Mouse (Mus musculus) liver, embryonic 13.5 days (tissue): ENCODE measurements around the gene 4933407L21Rik. TPM values are rescaled to one million over a fixed set of nuclear protein-coding genes. Genes with fewer than 3 reads are reported as not detected.

Experiments
- ATAC-seq: fragments of 200-750 bp; cut with Nextera tagmentation; 2 replicates; pipeline ENCODE4 v1.8.0; 2017; ENCODE audit warnings: low read depth, mild to moderate bottlenecking, moderate number of reproducible peaks, moderate library complexity
- DNase-seq: peaks from one replicate; pipeline ENCODE4 v3.0.0; 2022
- H3K27ac ChIP-seq: fragments of 300-500 bp; sonication (generic); 2 replicates; pipeline ENCODE4 v1.5.1; 2015; ENCODE audit warnings: moderate library complexity, mild to moderate bottlenecking, inconsistent platforms
- H3K27me3 ChIP-seq: fragments of 300-500 bp; sonication (generic); 2 replicates; pipeline ENCODE4 v1.6.1; 2015; ENCODE audit warnings: mild to moderate bottlenecking, inconsistent platforms
- H3K36me3 ChIP-seq: fragments of 300-500 bp; sonication (generic); 2 replicates; pipeline ENCODE4 v1.6.1; 2015; ENCODE audit warnings: mild to moderate bottlenecking, inconsistent platforms
- H3K4me1 ChIP-seq: fragments of 300-500 bp; sonication (generic); replicated peaks from 2 replicates; pipeline ENCODE4 v1.6.1; 2015; ENCODE audit warnings: inconsistent platforms
- H3K4me2 ChIP-seq: fragments of 300-500 bp; sonication (generic); 2 replicates; pipeline ENCODE4 v1.6.1; 2015; ENCODE audit warnings: inconsistent platforms, mild to moderate bottlenecking, moderate library complexity
- H3K4me3 ChIP-seq: fragments of 300-500 bp; sonication (generic); replicated peaks from 2 replicates; pipeline ENCODE4 v1.5.1; 2015; ENCODE audit warnings: mild to moderate bottlenecking, inconsistent platforms
- H3K9ac ChIP-seq: fragments of 300-500 bp; sonication (generic); 2 replicates; pipeline ENCODE4 v1.6.1; 2015; ENCODE audit warnings: mild to moderate bottlenecking, inconsistent platforms
- H3K9me3 ChIP-seq: fragments of 300-500 bp; sonication (generic); replicated peaks from 2 replicates; pipeline ENCODE4 v1.6.1; 2016; ENCODE audit warnings: inconsistent platforms
- WGBS: fragments of 180-500 bp; shearing (Covaris S2); methylation state at CpG from one replicate; pipeline ENCODE4 v1.1.7; 2015; ENCODE audit not compliant: insufficient replicate concordance; 5-methylcytosine and 5-hydroxymethylcytosine counted together
- polyA plus RNA-seq: library from polyadenylated mRNA; unstranded; fragments of >200 nt; fragmentation: Nextera tagmentation; extraction: Ambion mirVana; gene quantifications from 2 replicates; pipeline ENCODE4 v1.2.1, GENCODE M21; 2015

The 4933407L21Rik gene
- not detected in 2 replicates for polyA plus RNA-seq

GRCm38 (mm10) chr1:85928057-85928687 lies at the start of gene 4933407L21Rik:
Gene 4933407L21Rik (plus strand): TSS chr1:85928483.
- Histone ChIP-seq H3K36me3 (no peaks in the 10 kb centered on the region), H3K9ac (no peak within 1 kb of the TSS), H3K9me3 (no peaks in the 10 kb centered on the region), H3K4me1 (peaks cover 6% of the 10 kb centered on the region; the same call in 1 of the 2 replicates), H3K4me2 (no peak within 1 kb of the TSS), H3K27me3 (no peaks in the 10 kb centered on the region), H3K27ac (no peak within 1 kb of the TSS), H3K4me3 (no peak within 1 kb of the TSS)
- 46% methylated on average over 4 of the region's 4 CpGs for WGBS
- ATAC-seq, result no peak
- no peak for DNase-seq

- Histone ChIP-seq H3K4me3 (no peak overlapping the region), H3K27me3 (no peaks in the 10 kb centered on the region), H3K36me3 (no peaks in the 10 kb centered on the region), H3K9me3 (peaks cover 24% of the 10 kb centered on the region), H3K9ac (no peak overlapping the region), H3K4me1 (no peaks in the 10 kb centered on the region), H3K27ac (no peak overlapping the region), H3K4me2 (no peak overlapping the region)
- DNase-seq, result no peak
- 76% methylated on average over 12 of the region's 12 CpGs for WGBS
- no peak for ATAC-seq
Measured at GRCm38 (mm10) chr1:85882003-85882402, 46.3 kb upstream of the 4933407L21Rik start.

- Histone ChIP-seq H3K4me2 (no peak overlapping the region), H3K27ac (no peak overlapping the region), H3K27me3 (no peaks in the 10 kb centered on the region), H3K9me3 (peaks cover 8% of the 10 kb centered on the region; the same call in 1 of the 2 replicates), H3K4me1 (no peaks in the 10 kb centered on the region), H3K9ac (no peak overlapping the region), H3K4me3 (no peak overlapping the region), H3K36me3 (no peaks in the 10 kb centered on the region)
- ATAC-seq (no peak), DNase-seq (no peak)
- 69% methylated on average over 7 of the region's 7 CpGs for WGBS
Measured at GRCm38 (mm10) chr1:85887221-85887620, 41.1 kb upstream of the 4933407L21Rik start.

DNA sequence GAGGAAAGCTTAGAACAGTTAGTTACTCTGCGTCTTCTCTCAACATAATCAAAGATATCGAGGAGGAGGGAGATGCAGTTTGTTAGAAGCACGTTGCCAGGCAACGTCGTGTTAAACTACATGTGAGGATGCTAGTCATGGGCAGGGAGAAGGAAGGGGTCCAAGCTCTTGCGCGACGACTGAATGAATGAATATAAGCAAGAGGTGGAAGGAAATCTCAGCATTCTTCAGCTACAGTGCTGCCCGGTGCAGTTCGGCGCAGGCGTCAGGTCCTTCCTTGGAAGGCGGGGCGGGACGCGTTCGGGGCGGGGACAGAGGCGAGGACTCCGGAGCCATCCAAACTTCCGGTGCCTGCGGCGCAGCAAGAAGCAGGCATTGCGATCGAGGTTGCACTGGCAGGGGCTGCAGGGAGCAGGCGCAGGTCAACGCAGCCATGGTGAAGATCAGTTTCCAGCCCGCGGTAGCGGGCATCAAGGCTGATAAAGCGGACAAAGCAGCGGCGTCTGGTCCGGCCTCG lies 34.0 kb upstream of the 4933407L21Rik start, which contains the start of gene Itm2c:
Gene Itm2c, plus strand, starts transcription at position 51 of the 517 bp plus-strand sequence.
- Histone ChIP-seq H3K27me3 (no peaks in the 10 kb centered on the region), H3K4me1 (peaks cover 51% of the 10 kb centered on the region), H3K9me3 (no peaks in the 10 kb centered on the region), H3K4me3 (peak within 1 kb of the TSS; percentile 76), H3K36me3 (no peaks in the 10 kb centered on the region), H3K9ac (peak within 1 kb of the TSS; percentile 75), H3K27ac (peak within 1 kb of the TSS; percentile 55), H3K4me2 (peak within 1 kb of the TSS; percentile 91)
- DNase-seq (peak; percentile 64), ATAC-seq (peak; percentile 62)
- 2% methylated on average over 35 of the region's 35 CpGs for WGBS

GRCm38 (mm10) chr1:85894748-85895360 lies 33.4 kb upstream of the 4933407L21Rik start:
- Histone ChIP-seq H3K9me3 (no peaks in the 10 kb centered on the region), H3K4me1 (peaks cover 56% of the 10 kb centered on the region), H3K27me3 (no peaks in the 10 kb centered on the region), H3K4me3 (peak overlapping the region; percentile 76), H3K9ac (peak overlapping the region; percentile 75), H3K36me3 (no peaks in the 10 kb centered on the region), H3K4me2 (peak overlapping the region; percentile 91), H3K27ac (peak overlapping the region; percentile 55)
- ATAC-seq (no peak), DNase-seq (peak; percentile 5)
- WGBS, result 0% methylated on average over 30 of the region's 30 CpGs

DNA sequence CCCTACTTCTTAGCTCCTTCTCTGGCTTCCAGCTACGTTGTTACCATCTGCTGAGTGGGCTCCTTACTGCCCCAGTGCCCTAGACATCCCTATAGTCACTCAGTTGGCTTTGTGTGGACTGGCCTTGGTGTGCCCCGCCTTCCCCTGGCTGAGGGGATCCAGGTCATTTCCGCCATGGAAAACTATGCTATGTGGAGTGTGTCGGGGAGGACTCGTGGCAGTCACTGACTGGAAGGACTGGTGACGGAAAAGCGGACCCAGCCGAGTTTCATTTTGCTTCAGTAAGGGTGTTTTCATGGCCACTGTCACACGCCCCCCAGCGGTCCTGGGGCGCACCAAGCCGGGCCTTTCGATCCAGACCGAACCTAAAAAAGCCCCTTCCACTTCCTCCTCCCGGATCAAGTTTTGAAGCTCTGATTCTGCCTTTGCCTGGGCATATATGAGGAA lies 32.9 kb upstream of the 4933407L21Rik start:
- WGBS, result 2% methylated on average over 15 of the region's 15 CpGs
- ATAC-seq (peak; percentile 60), DNase-seq (peak; percentile 42)
- Histone ChIP-seq H3K36me3 (no peaks in the 10 kb centered on the region), H3K27me3 (no peaks in the 10 kb centered on the region), H3K27ac (peak overlapping the region; percentile 55), H3K4me1 (peaks cover 62% of the 10 kb centered on the region), H3K4me2 (peak overlapping the region; percentile 91), H3K4me3 (peak overlapping the region; percentile 76), H3K9ac (peak overlapping the region; percentile 75), H3K9me3 (no peaks in the 10 kb centered on the region)

DNA sequence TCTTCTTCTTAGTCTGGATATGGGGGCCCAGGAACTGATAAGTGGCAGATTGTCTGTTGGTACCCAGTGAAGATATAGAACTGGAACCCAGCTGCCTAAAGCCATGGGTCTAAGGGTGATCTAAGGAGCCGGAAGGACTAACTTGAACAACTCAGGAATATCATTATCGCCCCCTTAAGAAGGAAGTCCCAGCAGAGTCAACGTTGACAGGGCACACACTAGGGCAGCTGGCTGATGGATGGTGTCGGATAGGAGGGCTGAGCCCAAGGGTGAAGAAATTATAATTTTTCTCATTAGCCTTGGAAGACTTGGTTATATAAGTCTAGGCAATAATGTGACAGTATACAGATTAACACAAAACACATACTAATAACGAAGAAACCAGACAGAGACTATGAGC lies 32.2 kb upstream of the 4933407L21Rik start:
- DNase-seq (no peak), ATAC-seq (no peak)
- Histone ChIP-seq H3K9me3 (no peaks in the 10 kb centered on the region), H3K4me3 (peak overlapping the region; percentile 76), H3K9ac (peak overlapping the region; percentile 75), H3K27me3 (no peaks in the 10 kb centered on the region), H3K36me3 (no peaks in the 10 kb centered on the region), H3K4me1 (peaks cover 69% of the 10 kb centered on the region), H3K4me2 (peak overlapping the region; percentile 91), H3K27ac (peak overlapping the region; percentile 55; the same call in 1 of the 2 replicates)
- WGBS, result 68% methylated on average over 5 of the region's 5 CpGs

GRCm38 (mm10) chr1:85896781-85897700 lies 31.2 kb upstream of the 4933407L21Rik start:
- DNase-seq, result peak; percentile 13

GRCm38 (mm10) chr1:85897901-85898760 lies 30.2 kb upstream of the 4933407L21Rik start:
- DNase-seq, result no peak

More at GRCm38 (mm10) chr1:85896781-85897700, 31.2 kb upstream of the 4933407L21Rik start:
- Histone ChIP-seq H3K27me3 (no peaks in the 10 kb centered on the region), H3K9me3 (no peaks in the 10 kb centered on the region), H3K9ac (no peak overlapping the region), H3K4me1 (peaks cover 78% of the 10 kb centered on the region), H3K36me3 (no peaks in the 10 kb centered on the region), H3K4me2 (peak overlapping the region; percentile 91), H3K4me3 (no peak overlapping the region), H3K27ac (no peak overlapping the region; the same call in 1 of the 2 replicates)
- WGBS, result 32% methylated on average over 12 of the region's 12 CpGs
- ATAC-seq, result no peak

DNA sequence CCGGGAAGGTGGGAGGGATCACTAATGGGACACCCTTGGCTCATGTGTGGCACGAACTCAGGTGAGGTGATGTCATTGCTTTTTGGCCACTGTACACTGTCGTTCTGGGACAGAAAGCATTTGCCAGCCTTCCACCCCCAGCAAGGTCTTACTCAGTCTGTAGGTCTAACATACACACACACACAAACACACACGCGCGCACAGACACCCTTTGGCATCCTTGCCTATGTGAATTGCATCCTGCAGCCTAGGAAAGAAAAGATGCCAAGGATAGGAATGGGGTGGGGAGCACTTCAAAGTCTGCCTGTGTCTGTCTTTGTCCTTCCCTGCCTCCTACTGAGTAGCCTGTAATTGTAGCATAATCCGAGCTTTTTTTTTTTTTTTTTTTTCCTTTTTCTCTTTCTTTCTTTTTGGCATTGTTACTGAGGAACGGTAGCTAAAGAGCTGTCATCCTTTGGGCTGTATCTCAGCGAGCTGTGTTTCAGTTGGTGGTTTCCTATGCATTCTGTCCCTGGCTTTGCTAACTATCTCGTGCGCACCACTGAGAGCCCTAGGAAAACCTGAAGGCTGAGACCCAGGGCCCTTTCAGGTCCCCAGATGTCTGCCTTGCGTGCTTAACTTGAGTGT lies 29.4 kb upstream of the 4933407L21Rik start:
- no peak overlapping the region for H3K4me2 ChIP-seq
- H3K36me3 ChIP-seq, result peaks cover 4% of the 10 kb centered on the region; the same call in 1 of the 2 replicates
- no peak for DNase-seq
- no peak overlapping the region for H3K4me3 ChIP-seq
- no peak overlapping the region for H3K9ac ChIP-seq
- H3K27ac ChIP-seq, result no peak overlapping the region
- H3K4me1 ChIP-seq, result peaks cover 82% of the 10 kb centered on the region
- 51% methylated on average over 12 of the region's 12 CpGs for WGBS
- no peak for ATAC-seq
- no peaks in the 10 kb centered on the region for H3K9me3 ChIP-seq
- H3K27me3 ChIP-seq, result no peaks in the 10 kb centered on the region

More at GRCm38 (mm10) chr1:85897901-85898760, 30.2 kb upstream of the 4933407L21Rik start:
- Histone ChIP-seq H3K9ac (no peak overlapping the region), H3K27ac (no peak overlapping the region; the same call in 1 of the 2 replicates), H3K9me3 (no peaks in the 10 kb centered on the region), H3K27me3 (no peaks in the 10 kb centered on the region), H3K4me2 (no peak overlapping the region), H3K4me1 (peaks cover 83% of the 10 kb centered on the region), H3K36me3 (0 out of 2 replicates have a peak, but pooled peaks cover under 1% of the 10 kb centered on the region), H3K4me3 (no peak overlapping the region)
- WGBS, result 67% methylated on average over 8 of the region's 8 CpGs
- ATAC-seq, result no peak
